Mouse (Mus musculus): ENCODE results near the gene Gm43518.

The Gm43518 gene

DNA sequence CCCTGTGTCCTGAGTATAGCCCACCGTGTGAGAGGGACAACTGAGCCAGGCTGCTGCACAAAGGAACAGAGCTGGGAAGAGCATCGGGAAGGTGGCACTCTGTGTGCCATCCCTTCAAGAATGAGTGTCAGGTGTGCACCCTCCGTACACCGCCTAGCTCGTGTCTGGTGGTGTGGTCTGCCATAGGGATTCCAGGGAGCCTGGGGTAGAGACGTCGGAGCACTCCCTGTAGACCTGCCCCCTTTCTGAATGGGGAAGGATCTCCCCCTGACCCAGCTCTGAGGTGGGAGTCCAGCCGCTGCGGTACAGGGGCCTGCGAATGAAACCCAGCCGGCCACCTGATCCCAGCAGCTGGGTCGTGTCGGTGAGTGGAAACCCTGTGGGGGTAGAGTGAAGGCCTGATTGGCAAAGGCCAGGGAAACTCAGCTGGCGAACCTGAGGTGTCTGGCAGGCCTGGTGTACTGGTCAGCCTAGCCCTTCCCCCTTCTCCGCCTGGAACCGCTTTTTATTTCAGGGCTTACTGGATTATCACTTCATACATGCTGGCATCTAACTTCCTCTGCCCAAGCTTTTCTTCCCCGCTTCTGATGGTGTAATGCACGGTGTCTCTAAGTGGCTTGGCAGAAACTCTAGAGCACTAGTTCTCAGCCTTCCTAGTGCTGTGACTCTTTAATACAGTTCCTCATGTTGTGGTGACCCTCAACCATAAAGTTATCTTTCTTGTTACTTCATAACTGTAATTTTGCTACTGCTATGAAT lies 52.2 kb downstream of the Gm43518 start:
- no peak for DNase-seq

DNA sequence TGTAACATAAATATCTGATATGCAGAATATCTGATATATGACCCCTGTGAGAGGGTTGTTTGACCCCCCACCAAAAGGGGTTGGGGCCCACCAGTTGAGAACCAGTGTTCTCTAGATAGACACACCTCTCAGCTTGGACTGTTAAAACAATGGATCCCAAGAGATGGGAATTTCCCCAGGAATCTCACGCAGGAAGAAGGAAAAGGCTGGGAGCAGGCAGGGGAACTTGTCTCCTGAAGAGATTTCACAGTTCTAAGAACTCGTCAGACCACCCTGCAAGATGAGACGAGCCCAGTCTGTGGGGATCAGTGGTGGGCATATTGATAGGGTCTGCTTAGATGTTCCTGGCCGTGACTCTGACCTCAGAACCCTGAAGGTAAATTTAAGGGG lies 52.8 kb downstream of the Gm43518 start:
- no peak for DNase-seq

DNA sequence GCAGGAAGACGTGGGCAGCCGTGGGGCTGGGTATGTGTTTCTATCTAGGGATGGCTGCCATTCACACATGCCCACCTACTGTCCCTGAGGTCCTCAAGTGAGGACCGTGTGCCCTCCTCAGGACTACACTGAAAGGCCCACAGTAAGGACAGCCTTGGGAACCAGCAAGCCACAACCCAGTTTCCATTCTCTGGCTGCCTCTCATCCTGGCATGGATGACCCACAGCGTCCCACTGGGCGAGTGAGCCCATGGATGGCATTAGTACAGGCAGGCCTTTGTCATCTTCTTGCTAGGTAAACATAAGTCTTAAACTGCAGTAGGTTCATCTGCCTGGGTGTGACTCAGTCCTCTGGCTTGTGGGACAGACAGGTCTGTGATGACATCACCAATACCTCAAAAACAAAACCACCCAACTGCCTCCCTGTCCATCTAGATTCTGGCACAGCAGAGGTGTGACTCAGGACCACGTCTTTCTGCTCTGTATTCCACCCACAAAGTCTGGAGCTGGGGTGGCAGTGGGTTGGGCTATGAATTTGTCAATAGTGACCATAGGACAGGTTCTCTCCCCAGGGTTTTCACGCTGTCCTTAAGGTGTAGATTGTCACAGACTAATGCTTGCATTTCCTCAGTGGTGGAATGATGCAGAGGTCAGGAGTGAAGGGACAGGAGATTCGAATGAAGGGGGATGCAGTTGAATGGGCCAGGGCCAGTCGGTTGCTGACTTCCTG lies 53.5 kb downstream of the Gm43518 start:
- DNase-seq: peak; percentile 19

DNA sequence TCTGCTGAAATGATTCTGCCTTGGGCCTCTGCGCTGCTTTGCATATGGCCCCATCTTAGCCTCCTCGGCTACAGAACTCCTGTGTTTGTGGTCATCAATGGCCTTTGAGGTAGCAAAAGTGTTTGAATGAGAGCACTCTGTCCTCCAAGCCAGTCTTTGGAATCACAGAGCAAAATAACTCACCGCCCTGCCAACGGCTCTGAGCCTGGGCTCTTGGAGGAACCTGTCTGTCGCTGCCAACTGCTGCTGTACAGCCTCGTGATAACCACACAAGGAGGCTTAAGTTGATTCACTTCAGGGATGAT lies 54.0 kb downstream of the Gm43518 start:
- DNase-seq: peak; percentile 13

DNA sequence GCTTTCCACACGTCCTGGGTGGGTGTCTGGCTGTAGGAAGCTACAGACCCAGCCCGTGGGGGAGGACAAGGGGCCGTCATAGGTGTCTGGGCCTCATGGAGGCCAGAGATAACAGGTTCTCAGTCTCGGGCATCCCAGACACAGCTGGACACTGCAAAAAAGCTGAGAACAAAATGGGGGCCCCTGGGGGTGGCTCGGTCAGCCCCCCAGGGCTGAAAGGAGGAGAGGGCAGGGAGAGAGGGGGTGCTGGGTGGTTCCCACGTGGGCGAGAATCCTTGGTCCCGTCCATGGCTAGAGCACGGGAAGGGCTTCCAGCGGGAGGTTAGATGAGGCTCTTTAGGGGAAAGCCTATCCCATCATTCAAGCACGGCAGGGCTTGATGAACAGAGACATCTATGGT lies 55.6 kb downstream of the Gm43518 start:
- DNase-seq: no peak

DNA sequence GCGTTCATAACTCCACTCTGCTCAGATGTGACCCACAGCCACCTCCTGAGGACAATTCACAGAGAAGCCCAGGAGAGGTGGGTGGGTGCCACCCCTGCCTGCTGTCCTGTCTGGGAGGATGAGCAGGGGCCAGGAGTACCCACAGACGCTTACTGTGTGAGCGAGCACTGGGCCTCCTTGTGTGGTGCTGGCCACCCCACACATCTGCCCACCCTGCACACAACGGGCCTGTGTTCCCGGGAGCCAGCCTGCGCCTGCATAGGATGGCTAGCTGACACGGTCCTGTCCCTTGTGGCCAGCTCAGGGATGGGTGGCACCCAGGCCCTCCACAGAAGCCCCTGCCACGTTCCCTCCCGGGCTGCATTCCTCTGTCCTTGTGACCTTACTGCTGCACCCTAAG lies 58.2 kb downstream of the Gm43518 start:
- no peak for DNase-seq

DNA sequence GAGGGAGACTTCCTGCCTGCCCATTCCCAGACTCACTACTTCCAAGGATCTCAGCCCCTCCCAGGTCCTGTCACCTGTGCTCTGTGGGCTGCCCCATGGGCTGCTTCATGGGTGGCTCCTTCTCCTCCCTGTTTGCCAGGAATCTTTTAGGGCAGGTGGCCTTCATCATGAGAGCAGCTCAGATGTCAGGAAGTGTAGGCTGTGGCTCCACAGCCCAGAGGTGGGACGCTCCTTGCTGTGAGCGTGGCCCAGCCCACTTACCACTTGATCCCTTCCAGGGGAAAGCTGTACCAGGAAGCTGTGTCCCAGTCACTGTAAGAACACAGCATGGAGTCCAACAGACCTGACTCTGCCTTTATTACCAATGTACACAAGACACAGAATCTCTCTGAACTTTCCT lies 59.7 kb downstream of the Gm43518 start:
- DNase-seq: no peak

DNA sequence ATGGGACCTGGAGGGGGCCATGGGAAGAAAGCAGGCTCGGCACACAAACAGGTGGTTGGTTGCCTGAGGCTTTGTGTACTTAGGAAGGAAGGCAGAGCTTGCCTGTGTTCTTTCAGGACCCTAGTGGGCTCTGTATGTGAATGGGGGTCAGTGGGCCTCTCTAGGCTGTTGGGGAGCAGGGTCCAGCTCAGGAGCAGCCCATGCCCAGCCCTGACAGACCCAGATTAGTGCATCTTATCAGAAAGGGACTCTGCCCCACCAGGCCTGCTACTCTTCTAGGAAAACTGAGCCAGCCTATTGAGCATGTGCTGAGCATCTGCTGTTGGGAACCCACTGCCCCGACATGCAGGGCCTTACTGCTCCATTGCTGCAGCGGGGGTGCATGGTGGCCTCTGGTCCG lies 60.3 kb downstream of the Gm43518 start:
- no peak for DNase-seq

Data from cerebellum, adult 8-10 months (tissue).